Mouse (Mus musculus): ENCODE measurements around the gene Mpz.
"Not testable (repeated sequence)": the region's sequence is repeated elsewhere in the genome, so short reads cannot be mapped to it uniquely, and the experiment has no call there.

Gene Mpz

GRCm38 (mm10) chr1:171130971-171131370, 19.5 kb upstream of the Mpz start:
- no peak for DNase-seq (ENCODE audit: low spot score)

- DNase-seq (ENCODE audit: low spot score), result no peak
These were observed 14.9 kb upstream of the Mpz start for GRCm38 (mm10) chr1:171135600-171135999.

- DNase-seq (ENCODE audit: low spot score), result not testable (repeated sequence)
These were observed 12.9 kb upstream of the Mpz start for GRCm38 (mm10) chr1:171137486-171138155.

GRCm38 (mm10) chr1:171142981-171143380, 7.5 kb upstream of the Mpz start:
- DNase-seq (ENCODE audit: low spot score), result not testable (repeated sequence)

- DNase-seq (ENCODE audit: low spot score), result no peak
These were observed 404 bp downstream of the Mpz start for GRCm38 (mm10) chr1:171150838-171151391.

- no peak for DNase-seq (ENCODE audit: low spot score)
These were observed 1.5 kb downstream of the Mpz start for GRCm38 (mm10) chr1:171151966-171152365.

- DNase-seq (ENCODE audit: low spot score), result no peak
These were observed 6.1 kb downstream of the Mpz start for GRCm38 (mm10) chr1:171156644-171157043.

GRCm38 (mm10) chr1:171157965-171158364, 7.5 kb downstream of the Mpz start:
- DNase-seq (ENCODE audit: low spot score), result no peak

- DNase-seq (ENCODE audit: low spot score), result no peak
These were observed 9.0 kb downstream of the Mpz start for GRCm38 (mm10) chr1:171159485-171159975.

- no peak for DNase-seq (ENCODE audit: low spot score)
These were observed 12.0 kb downstream of the Mpz start for GRCm38 (mm10) chr1:171162526-171162925.

GRCm38 (mm10) chr1:171164258-171164657, 13.7 kb downstream of the Mpz start:
- no peak for DNase-seq (ENCODE audit: low spot score)

GRCm38 (mm10) chr1:171165629-171166345, 15.3 kb downstream of the Mpz start:
- DNase-seq (ENCODE audit: low spot score), result no peak

GRCm38 (mm10) chr1:171168906-171169305, 18.4 kb downstream of the Mpz start:
- no peak for DNase-seq (ENCODE audit: low spot score)

GRCm38 (mm10) chr1:171169913-171170312, 19.4 kb downstream of the Mpz start:
- DNase-seq (ENCODE audit: low spot score), result no peak

GRCm38 (mm10) chr1:171171138-171171537, 20.6 kb downstream of the Mpz start:
- no peak for DNase-seq (ENCODE audit: low spot score)

- no peak for DNase-seq (ENCODE audit: low spot score)
These were observed 22.3 kb downstream of the Mpz start for GRCm38 (mm10) chr1:171172779-171173178.

- no peak for DNase-seq (ENCODE audit: low spot score)
These were observed 29.1 kb downstream of the Mpz start for GRCm38 (mm10) chr1:171179487-171180171.

GRCm38 (mm10) chr1:171183025-171183424, 32.5 kb downstream of the Mpz start:
- DNase-seq (ENCODE audit: low spot score), result no peak

GRCm38 (mm10) chr1:171183620-171184019, 33.1 kb downstream of the Mpz start:
- DNase-seq (ENCODE audit: low spot score), result no peak

GRCm38 (mm10) chr1:171184314-171184713, 33.8 kb downstream of the Mpz start:
- no peak for DNase-seq (ENCODE audit: low spot score)

GRCm38 (mm10) chr1:171185655-171186054, 35.1 kb downstream of the Mpz start:
- DNase-seq (ENCODE audit: low spot score), result no peak

- DNase-seq (ENCODE audit: low spot score), result no peak
These were observed 37.6 kb downstream of the Mpz start for GRCm38 (mm10) chr1:171187851-171188700.
